27 mouse cellular contexts compared by ENCODE assay signal in the genomic region with DNA sequence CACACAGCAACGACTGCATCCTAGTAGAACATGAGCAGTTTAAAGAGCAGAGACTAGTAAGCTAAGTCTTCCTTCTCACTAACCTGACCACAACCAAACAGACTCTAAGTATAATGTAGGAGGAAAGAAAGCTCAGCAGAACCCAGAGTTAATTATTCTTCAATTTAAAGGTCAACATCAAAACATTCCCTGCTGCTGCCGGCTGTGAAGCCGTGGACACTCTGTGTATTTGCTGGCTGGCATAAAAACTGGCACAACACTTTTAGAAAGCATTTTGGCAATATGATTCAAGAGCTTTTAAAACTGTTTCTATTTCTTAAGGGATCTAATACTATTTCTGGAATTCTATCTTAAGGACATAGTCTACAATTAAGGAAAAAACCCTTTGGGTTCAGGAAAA. TPM values are rescaled to one million over a fixed set of nuclear protein-coding genes. Genes with fewer than 3 reads are reported as not detected.
DNase-seq lines count a peak whose midpoint lies in the region; ATAC-seq and TF ChIP-seq lines count a peak whose summit lies in the region.
"Had no signal": no experiment of that assay in that cellular context is flagged by ENCODE, and none has a peak within 500 bp of the region (broad histone marks: within the 10 kb centered on the region; RNA-seq: fewer than 3 reads in every experiment).

No protein-coding gene starts in this region.

- H3K27ac ChIP-seq in heart, embryonic 13.5 days (replicated peaks) = 0 out of 2 replicates have a peak overlapping the region, but pooled peaks have one; percentile 12
- H3K27ac ChIP-seq in heart, adult 2 months = no peak overlapping the region
- 0 out of 2 replicates have a peak overlapping the region, but pooled peaks have one; percentile 12 for H3K27ac ChIP-seq in kidney, embryonic 16.5 days (ENCODE audit: low read length)
- H3K27ac ChIP-seq in kidney, embryonic 14.5 days (ENCODE audit: low read depth, low read length) = no peak overlapping the region
- H3K27ac ChIP-seq: embryonic facial prominence, embryonic 10.5 days; embryonic facial prominence, embryonic 15.5 days; forebrain, embryonic 13.5 days; hindbrain, embryonic 14.5 days; liver, embryonic 14.5 days; neural tube, embryonic 12.5 days had no signal

- no peaks in the 10 kb centered on the region for H3K27me3 ChIP-seq in heart, embryonic 13.5 days (replicated peaks)
- no peaks in the 10 kb centered on the region for H3K27me3 ChIP-seq in heart, adult 2 months (ENCODE audit: control insufficient read depth, insufficient read depth, low read length)
- H3K27me3 ChIP-seq in kidney, embryonic 16.5 days (ENCODE audit: insufficient read depth, low read length) = no peaks in the 10 kb centered on the region
- no peaks in the 10 kb centered on the region for H3K27me3 ChIP-seq in kidney, embryonic 14.5 days (ENCODE audit: control insufficient read depth, insufficient read depth, low read length)
- H3K27me3 ChIP-seq: embryonic facial prominence, embryonic 15.5 days; forebrain, embryonic 13.5 days; neural tube, embryonic 12.5 days had no signal

- H3K9ac ChIP-seq in heart, embryonic 13.5 days = no peak overlapping the region
- H3K9ac ChIP-seq in heart, adult 2 months (ENCODE audit: low read depth, low read length) = no peak overlapping the region
- H3K9ac ChIP-seq in kidney, embryonic 16.5 days (replicated peaks; ENCODE audit: low read length) = no peak overlapping the region
- H3K9ac ChIP-seq in kidney, embryonic 14.5 days (ENCODE audit: low read depth, low read length) = no peak overlapping the region
- H3K9ac ChIP-seq: embryonic facial prominence, embryonic 15.5 days; forebrain, embryonic 13.5 days; hindbrain, embryonic 14.5 days; liver, embryonic 14.5 days; neural tube, embryonic 12.5 days had no signal

- H3K4me3 ChIP-seq in heart, embryonic 13.5 days = no peak overlapping the region
- H3K4me3 ChIP-seq in heart, adult 2 months = no peak overlapping the region
- H3K4me3 ChIP-seq in kidney, embryonic 16.5 days (ENCODE audit: low read length) = no peak overlapping the region
- H3K4me3 ChIP-seq in kidney, embryonic 14.5 days (ENCODE audit: low read length) = no peak overlapping the region
- H3K4me3 ChIP-seq: embryonic facial prominence, embryonic 10.5 days; embryonic facial prominence, embryonic 15.5 days; forebrain, embryonic 13.5 days; neural tube, embryonic 12.5 days had no signal

- H3K9me3 ChIP-seq in heart, embryonic 13.5 days = no peaks in the 10 kb centered on the region
- H3K9me3 ChIP-seq in kidney, embryonic 16.5 days (ENCODE audit: low read length) = no peaks in the 10 kb centered on the region
- H3K9me3 ChIP-seq in kidney, embryonic 14.5 days (ENCODE audit: control insufficient read depth, low read length) = no peaks in the 10 kb centered on the region
- H3K9me3 ChIP-seq: embryonic facial prominence, embryonic 10.5 days; embryonic facial prominence, embryonic 15.5 days; forebrain, embryonic 13.5 days; neural tube, embryonic 12.5 days had no signal

- no peak for TF ChIP-seq EP300 in heart, adult 2 months (IDR thresholded peaks at IDR 0.05; ENCODE audit: insufficient read depth, low read depth, low read length)

- no peak for TF ChIP-seq POLR2A in heart, adult 2 months (IDR thresholded peaks at IDR 0.05; ENCODE audit: insufficient read depth, low read depth, low read length)

- peaks cover 60% of the 10 kb centered on the region for H3K4me1 ChIP-seq in heart, embryonic 13.5 days
- H3K4me1 ChIP-seq in heart, adult 2 months (ENCODE audit: control insufficient read depth, insufficient read depth, low read length) = peaks cover 1% of the 10 kb centered on the region; the same call in 1 of the 2 replicates
- H3K4me1 ChIP-seq in kidney, embryonic 16.5 days (ENCODE audit: insufficient read depth, low read length) = peaks cover 18% of the 10 kb centered on the region
- H3K4me1 ChIP-seq in kidney, embryonic 14.5 days (ENCODE audit: control insufficient read depth, insufficient read depth, low read length) = no peaks in the 10 kb centered on the region; the same call in 1 of the 2 replicates

- 71% methylated on average over 3 of the region's 3 CpGs for WGBS in heart, embryonic 13.5 days
- WGBS in heart, adult 2 months = 66% methylated on average over 3 of the region's 3 CpGs
- WGBS in kidney, embryonic 16.5 days = 56% methylated on average over 3 of the region's 3 CpGs
- 63% methylated on average over 3 of the region's 3 CpGs for WGBS in kidney, embryonic 14.5 days

- 0 out of 2 replicates have a peak, but pooled peaks cover 3% of the 10 kb centered on the region for H3K36me3 ChIP-seq in heart, embryonic 13.5 days
- peaks cover 2% of the 10 kb centered on the region for H3K36me3 ChIP-seq in heart, adult 2 months (ENCODE audit: control insufficient read depth, insufficient read depth, low read length)
- H3K36me3 ChIP-seq in kidney, embryonic 16.5 days (ENCODE audit: insufficient read depth, low read length) = no peaks in the 10 kb centered on the region
- no peaks in the 10 kb centered on the region for H3K36me3 ChIP-seq in kidney, embryonic 14.5 days (ENCODE audit: control insufficient read depth, insufficient read depth, low read length)
- H3K36me3 ChIP-seq: embryonic facial prominence, embryonic 15.5 days; neural tube, embryonic 12.5 days had no signal

- no peak for ATAC-seq in heart, embryonic 13.5 days (ENCODE audit: extremely low read depth, insufficient number of reproducible peaks, low FRiP score, low TSS enrichment)
- no peak for ATAC-seq in kidney, embryonic 16.5 days (ENCODE audit: low FRiP score, low TSS enrichment)
- ATAC-seq in kidney, embryonic 14.5 days (ENCODE audit: low FRiP score, low TSS enrichment) = no peak
- no peak for ATAC-seq in megakaryocyte progenitor cell, adult 5-6 weeks (replicated peaks; ENCODE audit: poor library complexity)
- ATAC-seq: CD4-positive, CD25-positive, alpha-beta regulatory T cell, adult 4 months; forebrain, embryonic 13.5 days; inflammation-experienced regulatory T-cells, adult 6 months; midbrain, embryonic 16.5 days had no signal

- no peak for TF ChIP-seq CTCF in heart, adult 2 months (IDR thresholded peaks at IDR 0.05)

- no peak overlapping the region for H3K4me2 ChIP-seq in heart, embryonic 13.5 days
- no peak overlapping the region for H3K4me2 ChIP-seq in kidney, embryonic 16.5 days (replicated peaks; ENCODE audit: low read depth, low read length)
- no peak overlapping the region for H3K4me2 ChIP-seq in kidney, embryonic 14.5 days (replicated peaks; ENCODE audit: low read depth, low read length)
- H3K4me2 ChIP-seq: embryonic facial prominence, embryonic 15.5 days; forebrain, embryonic 13.5 days; hindbrain, embryonic 14.5 days; midbrain, embryonic 11.5 days; neural tube, embryonic 12.5 days had no signal

- intact Hi-C loops in heart, adult 2 months (cut with DNase I) = no loop called here

- no peaks in the 10 kb centered on the region for H3K79me2 ChIP-seq in heart, adult 2 months (replicated peaks; ENCODE audit: control insufficient read depth, insufficient read depth, low read length)

- DNase-seq in heart, adult 2 months = no peak
- DNase-seq in brain, adult 2 months (ENCODE audit: low read depth, low spot score) = peak; percentile 61
- peak; percentile 30 for DNase-seq in kidney, postnatal 14 days
- DNase-seq: adrenal gland, adult 2 months; adrenal gland, postnatal 36 days; cerebellum, adult 8-10 months; cerebellum, postnatal 25 days; heart, postnatal 10 days; layer of hippocampus, postnatal 36 days; liver; lung, adult 2 months; thymus, adult 2 months; thymus, postnatal 36 days had no signal

RNA-seq across cellular contexts. Expression of a gene that starts 22.0 kb away (rescaled TPM):
- 14.7 and 14.8 TPM in 2 replicates for polyA plus RNA-seq in heart, embryonic 13.5 days (2015; fragmentation: Nextera tagmentation; extraction: Ambion mirVana)
- total RNA-seq in heart, adult 2 months (2021) = 100 to 1,000 TPM; 101 to 124 TPM
- 28.3 and 39.7 TPM in 2 replicates for polyA plus RNA-seq in heart, adult 2 months (2012; rRNA removed)
- polyA plus RNA-seq in kidney, embryonic 16.5 days (2015; fragmentation: Nextera tagmentation; extraction: Ambion mirVana) = 10.8 and 14.8 TPM in 2 replicates
- 25.6 and 28.8 TPM in 2 replicates for polyA plus RNA-seq in kidney, embryonic 14.5 days (2014; fragmentation: Nextera tagmentation; extraction: Ambion mirVana)
- total RNA-seq in megakaryocyte progenitor cell, adult 5-6 weeks (2015) = 2.5 and 3.3 TPM in 2 replicates
- total RNA-seq in megakaryocyte progenitor cell, adult 5-6 weeks (2017) = 4.1 and 6.1 TPM in 2 replicates

Comparison
In these comparisons a context has a peak if more than half of its experiments do, and no peak if none do; other contexts are left out.
1. H3K27ac ChIP-seq: peak in heart, embryonic 13.5 days (single experiment) and kidney, embryonic 16.5 days (single experiment); none in heart, adult 2 months (single experiment) and kidney, embryonic 14.5 days (single experiment).
2. DNase-seq: peak in brain, adult 2 months (single experiment) and kidney, postnatal 14 days (single experiment); none in heart, adult 2 months (0 of 2).